Mouse (Mus musculus) inflammation-experienced regulatory T-cells, adult 6 months (primary cell): ENCODE data around the gene Sh2d3c. TPM values are rescaled to one million over a fixed set of nuclear protein-coding genes. Genes with fewer than 3 reads are reported as not detected.

Experiments used
- ATAC-seq: one replicate; pipeline ENCODE4 v1.8.0; 2017
- polyA plus RNA-seq, 3 experiments: library from polyadenylated mRNA; unstranded; fragments of 100-300 nt; shearing (Covaris generic); gene quantifications; one replicate each; pipeline ENCODE4 v1.2.1; 2017

Sh2d3c gene
- polyA plus RNA-seq, result 10 to 100 TPM; 56.2 to 83.0 (median 61.4) TPM

GRCm38 (mm10) chr2:32720681-32721229 lies at the start of gene Sh2d3c:
Gene Sh2d3c, plus strand, starts transcription at chr2:32721055.
- ATAC-seq, result no peak

GRCm38 (mm10) chr2:32671147-32671546 lies 49.7 kb upstream of the Sh2d3c start:
- ATAC-seq, result no peak

GRCm38 (mm10) chr2:32671907-32672595 lies 48.8 kb upstream of the Sh2d3c start:
- no peak for ATAC-seq

- ATAC-seq, result no peak
Measured at GRCm38 (mm10) chr2:32673176-32673917, 47.5 kb upstream of the Sh2d3c start.

GRCm38 (mm10) chr2:32676821-32677220 lies 44.0 kb upstream of the Sh2d3c start:
- no peak for ATAC-seq

GRCm38 (mm10) chr2:32677683-32678082 lies 43.2 kb upstream of the Sh2d3c start:
- no peak for ATAC-seq

GRCm38 (mm10) chr2:32680051-32680451 lies 40.8 kb upstream of the Sh2d3c start:
- no peak for ATAC-seq

- ATAC-seq, result no peak
Measured at GRCm38 (mm10) chr2:32680961-32681650, 39.7 kb upstream of the Sh2d3c start.

- ATAC-seq, result no peak
Measured at GRCm38 (mm10) chr2:32681754-32682153, 39.1 kb upstream of the Sh2d3c start.

GRCm38 (mm10) chr2:32682721-32683417 lies 38.0 kb upstream of the Sh2d3c start:
- ATAC-seq, result no peak

GRCm38 (mm10) chr2:32683701-32684100 lies 37.2 kb upstream of the Sh2d3c start:
- ATAC-seq, result no peak

- no peak for ATAC-seq
Measured at GRCm38 (mm10) chr2:32684681-32685428, 36.0 kb upstream of the Sh2d3c start.

GRCm38 (mm10) chr2:32685807-32686206 lies 35.0 kb upstream of the Sh2d3c start:
- ATAC-seq, result no peak

- ATAC-seq, result no peak
Measured at GRCm38 (mm10) chr2:32686640-32687039, 34.2 kb upstream of the Sh2d3c start.

- ATAC-seq, result no peak
Measured at GRCm38 (mm10) chr2:32687562-32687961, 33.3 kb upstream of the Sh2d3c start.

GRCm38 (mm10) chr2:32689420-32689819 lies 31.4 kb upstream of the Sh2d3c start:
- ATAC-seq, result peak; percentile 61

- ATAC-seq, result no peak
Measured at GRCm38 (mm10) chr2:32691041-32691440, 29.8 kb upstream of the Sh2d3c start.

GRCm38 (mm10) chr2:32692496-32692895 lies 28.4 kb upstream of the Sh2d3c start:
- ATAC-seq, result no peak

- ATAC-seq, result no peak
Measured at GRCm38 (mm10) chr2:32693282-32693681, 27.6 kb upstream of the Sh2d3c start.

- ATAC-seq, result peak; percentile 98
Measured at GRCm38 (mm10) chr2:32693823-32694411, 26.9 kb upstream of the Sh2d3c start.

- no peak for ATAC-seq
Measured at GRCm38 (mm10) chr2:32694691-32695090, 26.2 kb upstream of the Sh2d3c start.
